9 mouse cellular contexts compared by ENCODE assay signal in genomic region chr17:46201151-46201550, GRCm38 (mm10). TPM values are rescaled to one million over a fixed set of nuclear protein-coding genes. Genes with fewer than 3 reads are reported as not detected.
A peak's percentile ranks its signal among the peaks of the same experiment; 100 is the strongest.
DNase-seq lines count a peak whose midpoint lies in the region; ATAC-seq and TF ChIP-seq lines count a peak whose summit lies in the region.
"Had no signal": no experiment of that assay in that cellular context is flagged by ENCODE, and none has a peak within 500 bp of the region (broad histone marks: within the 10 kb centered on the region; RNA-seq: fewer than 3 reads in every experiment).

No protein-coding gene starts in this region.

- 67% methylated on average over 6 of the region's 6 CpGs for WGBS in heart, embryonic 11.5 days (ENCODE audit: insufficient replicate concordance)
- WGBS in forebrain, embryonic 14.5 days: 54% methylated on average over 6 of the region's 6 CpGs
- WGBS in liver, embryonic 15.5 days (ENCODE audit: insufficient replicate concordance): 32% methylated on average over 6 of the region's 6 CpGs

- DNase-seq in heart, postnatal 36 days: no peak
- DNase-seq in MEL (ENCODE audit: low read depth, low spot score): peak; percentile 77
- DNase-seq in forebrain, embryonic 14.5 days (ENCODE audit: low spot score): no peak
- DNase-seq in spleen, adult 12 weeks (ENCODE audit: low spot score): no peak
- no peak for DNase-seq in testis, postnatal 14 days (ENCODE audit: low spot score)

- no peak for TF ChIP-seq RAD21 in MEL (IDR thresholded peaks at IDR 0.05; ENCODE audit: low read depth, low read length)

- no peak overlapping the region for H3K9ac ChIP-seq in heart, embryonic 11.5 days (ENCODE audit: low read depth, low read length)
- H3K9ac ChIP-seq in MEL (ENCODE audit: control insufficient read depth, low read depth, low read length, poor library complexity, severe bottlenecking): peak overlapping the region; percentile 78
- H3K9ac ChIP-seq in forebrain, embryonic 14.5 days (ENCODE audit: low read length): peak overlapping the region; percentile 82
- peak overlapping the region; percentile 85 for H3K9ac ChIP-seq in liver, embryonic 15.5 days

- no peak for ATAC-seq in heart, embryonic 11.5 days (replicated peaks; ENCODE audit: insufficient number of reproducible peaks, low FRiP score, low TSS enrichment)
- no peak for ATAC-seq in forebrain, embryonic 14.5 days
- no peak for ATAC-seq in liver, embryonic 15.5 days (ENCODE audit: insufficient read depth)
- no peak for ATAC-seq in CD4-positive, CD25-positive, alpha-beta regulatory T cell, adult 4 months
- ATAC-seq: Patski had no signal

- intact Hi-C loops in heart, postnatal 36 days (cut with DNase I): loop anchor here (5.0 kb wide), 1 partner anchor 629 kb away; the partner anchor contains the start of gene Hsp90ab1

- H3K9me3 ChIP-seq in heart, embryonic 11.5 days (replicated peaks; ENCODE audit: control insufficient read depth, low read length): no peaks in the 10 kb centered on the region
- H3K9me3 ChIP-seq in MEL (replicated peaks; ENCODE audit: insufficient read depth, low read length): no peaks in the 10 kb centered on the region
- no peaks in the 10 kb centered on the region for H3K9me3 ChIP-seq in forebrain, embryonic 14.5 days (replicated peaks; ENCODE audit: control insufficient read depth, low read length)
- H3K9me3 ChIP-seq in liver, embryonic 15.5 days (replicated peaks): no peaks in the 10 kb centered on the region

- peaks cover 17% of the 10 kb centered on the region; the same call in 1 of the 2 replicates for H3K36me3 ChIP-seq in heart, embryonic 11.5 days (ENCODE audit: control insufficient read depth, insufficient read depth, low read length)
- H3K36me3 ChIP-seq in MEL (ENCODE audit: control insufficient read depth in 1 of 2, insufficient read depth in 2 of 2, low read length in 2 of 2): peaks cover 9 to 19% of the 10 kb centered on the region in 2 experiments
- peaks cover 34% of the 10 kb centered on the region for H3K36me3 ChIP-seq in forebrain, embryonic 14.5 days (ENCODE audit: control insufficient read depth, insufficient read depth, low read length)
- H3K36me3 ChIP-seq in liver, embryonic 15.5 days (replicated peaks): peaks cover 59% of the 10 kb centered on the region

- peak overlapping the region; percentile 92 for H3K4me2 ChIP-seq in heart, embryonic 11.5 days
- H3K4me2 ChIP-seq in forebrain, embryonic 14.5 days (ENCODE audit: low read length): peak overlapping the region; percentile 83
- peak overlapping the region; percentile 84 for H3K4me2 ChIP-seq in liver, embryonic 15.5 days

- no peak for TF ChIP-seq EP300 in MEL (IDR thresholded peaks at IDR 0.05; ENCODE audit: low read depth in 1 of 2, low read length in 2 of 2)

- peaks cover 17% of the 10 kb centered on the region for H3K4me1 ChIP-seq in heart, embryonic 11.5 days (ENCODE audit: control insufficient read depth, insufficient read depth, low read length)
- H3K4me1 ChIP-seq in MEL (ENCODE audit: control insufficient read depth in 1 of 2, insufficient read depth in 2 of 2, low read length in 2 of 2): peaks cover 7 to 8% of the 10 kb centered on the region in 2 experiments; a peak in 3 of 4 replicates
- peaks cover 14% of the 10 kb centered on the region for H3K4me1 ChIP-seq in forebrain, embryonic 14.5 days (ENCODE audit: control insufficient read depth, insufficient read depth, low read length)
- peaks cover 42% of the 10 kb centered on the region for H3K4me1 ChIP-seq in liver, embryonic 15.5 days (replicated peaks)

- H3K27ac ChIP-seq in heart, embryonic 11.5 days (ENCODE audit: low read depth, low read length): no peak overlapping the region
- H3K27ac ChIP-seq in MEL (ENCODE audit: control insufficient read depth, low read depth, low read length): no peak overlapping the region
- no peak overlapping the region for H3K27ac ChIP-seq in forebrain, embryonic 14.5 days (ENCODE audit: low read depth, low read length)
- peak overlapping the region; percentile 98 for H3K27ac ChIP-seq in liver, embryonic 15.5 days (replicated peaks)

- no peaks in the 10 kb centered on the region for H3K27me3 ChIP-seq in heart, embryonic 11.5 days (ENCODE audit: control insufficient read depth, insufficient read depth, low read length)
- no peaks in the 10 kb centered on the region for H3K27me3 ChIP-seq in MEL (ENCODE audit: control insufficient read depth in 1 of 2, insufficient read depth in 2 of 2, low read length in 2 of 2)
- no peaks in the 10 kb centered on the region for H3K27me3 ChIP-seq in forebrain, embryonic 14.5 days (replicated peaks; ENCODE audit: control insufficient read depth, insufficient read depth, low read length)
- no peaks in the 10 kb centered on the region for H3K27me3 ChIP-seq in liver, embryonic 15.5 days
- H3K27me3 ChIP-seq: Patski had no signal

- peaks cover 45% of the 10 kb centered on the region for H3K79me2 ChIP-seq in MEL (ENCODE audit: control insufficient read depth, insufficient read depth, low read length, poor library complexity)

- TF ChIP-seq CTCF in MEL (IDR thresholded peaks at IDR 0.05 in 2 of 3, conservative IDR thresholded peaks at IDR 0.05 in 1 of 3; ENCODE audit: control insufficient read depth in 1 of 3, insufficient read depth in 1 of 3, low read depth in 2 of 3, low read length in 3 of 3, poor library complexity in 1 of 3, severe bottlenecking in 1 of 3): no peak

- 0 out of 4 replicates have a peak, but pooled peaks of 1 of the 2 experiments have one; percentile 19 for TF ChIP-seq POLR2A in MEL (IDR thresholded peaks at IDR 0.05; ENCODE audit: control insufficient read depth in 1 of 2, insufficient read depth in 1 of 2, low read depth in 1 of 2, low read length in 2 of 2, poor library complexity in 1 of 2)

- peak overlapping the region; percentile 63 for H3K4me3 ChIP-seq in heart, embryonic 11.5 days (ENCODE audit: low read depth, low read length)
- peak overlapping the region; percentile 21 to 71; a peak in 3 of 4 replicates for H3K4me3 ChIP-seq in MEL (ENCODE audit: control insufficient read depth in 1 of 2, insufficient read depth in 1 of 2, low read depth in 2 of 2, low read length in 2 of 2)
- peak overlapping the region; percentile 82 for H3K4me3 ChIP-seq in forebrain, embryonic 14.5 days (ENCODE audit: low read depth, low read length)
- peak overlapping the region; percentile 88 for H3K4me3 ChIP-seq in liver, embryonic 15.5 days (replicated peaks)

RNA-seq across cellular contexts. Expression of gene Polh, which starts 1.3 kb away (rescaled TPM):
- polyA plus RNA-seq in heart, embryonic 11.5 days (2014; fragmentation: Nextera tagmentation; extraction: Ambion mirVana): 12.1 and 12.3 TPM in 2 replicates
- 10 to 100 TPM in 1 of 2 experiments, 1 to 10 TPM in 1; 8.5 to 10.3 TPM for total RNA-seq in heart, postnatal 36 days (2021)
- 28.4 and 30.8 TPM in 2 replicates for total RNA-seq in MEL (2012; rRNA removed)
- polyA plus RNA-seq in MEL (2012; ENCODE audit: insufficient read depth in 1 of 2, insufficient read length in 2 of 2, low read depth in 1 of 2, low replicate concordance in 2 of 2, missing spikeins in 1 of 2): 10 to 100 TPM in 1 of 2 experiments, not detected in 1; 22.2 TPM
- polyA plus RNA-seq in forebrain, embryonic 14.5 days (2014; fragmentation: Nextera tagmentation; extraction: Ambion mirVana): 4.5 and 6.3 TPM in 2 replicates
- polyA plus RNA-seq in liver, embryonic 15.5 days (2015; fragmentation: Nextera tagmentation; extraction: Ambion mirVana): 15.8 and 17.1 TPM in 2 replicates
- 1 to 10 TPM; 7.1 to 8.2 TPM for polyA plus RNA-seq in CD4-positive, CD25-positive, alpha-beta regulatory T cell, adult 4 months (2017; shearing (Covaris generic))

RNA-seq across cellular contexts. Expression of gene Xpo5, which starts 1.4 kb away (rescaled TPM):
- 32.3 and 32.6 TPM in 2 replicates for polyA plus RNA-seq in heart, embryonic 11.5 days (2014; fragmentation: Nextera tagmentation; extraction: Ambion mirVana)
- total RNA-seq in heart, postnatal 36 days (2021): 10 to 100 TPM; 20.8 to 21.7 TPM
- total RNA-seq in MEL (2012; rRNA removed): 79.0 and 82.7 TPM in 2 replicates
- polyA plus RNA-seq in MEL (2012; ENCODE audit: insufficient read depth in 1 of 2, insufficient read length in 2 of 2, low read depth in 1 of 2, low replicate concordance in 2 of 2, missing spikeins in 1 of 2): 10 to 100 TPM; 47.5 to 93.4 TPM
- polyA plus RNA-seq in forebrain, embryonic 14.5 days (2014; fragmentation: Nextera tagmentation; extraction: Ambion mirVana): 50.5 and 50.9 TPM in 2 replicates
- 14.4 and 15.2 TPM in 2 replicates for polyA plus RNA-seq in liver, embryonic 15.5 days (2015; fragmentation: Nextera tagmentation; extraction: Ambion mirVana)
- polyA plus RNA-seq in CD4-positive, CD25-positive, alpha-beta regulatory T cell, adult 4 months (2017; shearing (Covaris generic)): 10 to 100 TPM; 27.5 to 37.7 TPM

RNA-seq across cellular contexts. Expression of gene Gtpbp2, which starts 40.3 kb away (rescaled TPM):
- polyA plus RNA-seq in heart, embryonic 11.5 days (2014; fragmentation: Nextera tagmentation; extraction: Ambion mirVana): 24.9 and 28.6 TPM in 2 replicates
- 10 to 100 TPM; 65.1 to 72.2 TPM for total RNA-seq in heart, postnatal 36 days (2021)
- 18.1 and 27.5 TPM in 2 replicates for total RNA-seq in MEL (2012; rRNA removed)
- polyA plus RNA-seq in MEL (2012; ENCODE audit: insufficient read depth in 1 of 2, insufficient read length in 2 of 2, low read depth in 1 of 2, low replicate concordance in 2 of 2, missing spikeins in 1 of 2): 10 to 100 TPM in 1 of 2 experiments, not detected in 1; 46.7 TPM
- 21.6 and 26.3 TPM in 2 replicates for polyA plus RNA-seq in forebrain, embryonic 14.5 days (2014; fragmentation: Nextera tagmentation; extraction: Ambion mirVana)
- 33.2 and 36.8 TPM in 2 replicates for polyA plus RNA-seq in liver, embryonic 15.5 days (2015; fragmentation: Nextera tagmentation; extraction: Ambion mirVana)
- 10 to 100 TPM; 56.9 to 90.1 TPM for polyA plus RNA-seq in CD4-positive, CD25-positive, alpha-beta regulatory T cell, adult 4 months (2017; shearing (Covaris generic))

RNA-seq across cellular contexts. Expression of gene Polr1c, which starts 46.7 kb away (rescaled TPM):
- 56.0 and 56.1 TPM in 2 replicates for polyA plus RNA-seq in heart, embryonic 11.5 days (2014; fragmentation: Nextera tagmentation; extraction: Ambion mirVana)
- 10 to 100 TPM; 22.2 to 25.1 TPM for total RNA-seq in heart, postnatal 36 days (2021)
- total RNA-seq in MEL (2012; rRNA removed): 188 and 197 TPM in 2 replicates
- polyA plus RNA-seq in MEL (2012; ENCODE audit: insufficient read depth in 1 of 2, insufficient read length in 2 of 2, low read depth in 1 of 2, low replicate concordance in 2 of 2, missing spikeins in 1 of 2): 100 to 1,000 TPM in 1 of 2 experiments, not detected in 1; 195 TPM
- polyA plus RNA-seq in forebrain, embryonic 14.5 days (2014; fragmentation: Nextera tagmentation; extraction: Ambion mirVana): 90.2 and 106 TPM in 2 replicates
- 29.0 and 30.6 TPM in 2 replicates for polyA plus RNA-seq in liver, embryonic 15.5 days (2015; fragmentation: Nextera tagmentation; extraction: Ambion mirVana)
- polyA plus RNA-seq in CD4-positive, CD25-positive, alpha-beta regulatory T cell, adult 4 months (2017; shearing (Covaris generic)): 100 to 1,000 TPM; 110 to 117 TPM

RNA-seq across cellular contexts. Expression of gene Yipf3, which starts 46.7 kb away (rescaled TPM):
- polyA plus RNA-seq in heart, embryonic 11.5 days (2014; fragmentation: Nextera tagmentation; extraction: Ambion mirVana): 77.8 and 83.0 TPM in 2 replicates
- 10 to 100 TPM; 83.3 to 86.2 TPM for total RNA-seq in heart, postnatal 36 days (2021)
- total RNA-seq in MEL (2012; rRNA removed): 18.9 and 20.8 TPM in 2 replicates
- 10 to 100 TPM in 1 of 2 experiments, not detected in 1; 86.5 TPM for polyA plus RNA-seq in MEL (2012; ENCODE audit: insufficient read depth in 1 of 2, insufficient read length in 2 of 2, low read depth in 1 of 2, low replicate concordance in 2 of 2, missing spikeins in 1 of 2)
- 97.5 and 102 TPM in 2 replicates for polyA plus RNA-seq in forebrain, embryonic 14.5 days (2014; fragmentation: Nextera tagmentation; extraction: Ambion mirVana)
- polyA plus RNA-seq in liver, embryonic 15.5 days (2015; fragmentation: Nextera tagmentation; extraction: Ambion mirVana): 44.2 and 59.9 TPM in 2 replicates
- 10 to 100 TPM; 43.4 to 51.9 TPM for polyA plus RNA-seq in CD4-positive, CD25-positive, alpha-beta regulatory T cell, adult 4 months (2017; shearing (Covaris generic))
